Mouse (Mus musculus) spleen, adult 2 months (tissue): ENCODE results near the gene Cdh13.

Source experiments
- CTCF ChIP-seq: fragments of 200-500 bp; IDR thresholded peaks from 2 replicates; pipeline ENCODE4 v1.5.1; 2011; ENCODE audit warnings: mild to moderate bottlenecking, inconsistent platforms; ENCODE audit not compliant: insufficient read depth, insufficient read length, insufficient replicate concordance; ENCODE audit errors: extremely low read depth
- POLR2A ChIP-seq: fragments of 200-500 bp; IDR thresholded peaks from 2 replicates; pipeline ENCODE4 v1.6.1; 2011; ENCODE audit warnings: low read depth, low read length, inconsistent platforms

GRCm38 (mm10) chr8:118235626-118236025 lies 47.9 kb upstream of the Cdh13 start:
- TF ChIP-seq CTCF (no peak), POLR2A (no peak)
